Mouse (Mus musculus) gastrocnemius, adult 2 months (tissue): Measurements from ENCODE around the gene Elfn2. TPM values are rescaled to one million over a fixed set of nuclear protein-coding genes. Genes with fewer than 3 reads are reported as not detected.

ENCODE experiments used
- DNase-seq: peaks from one replicate; pipeline ENCODE4 v3.0.0; 2022
- H3K27ac ChIP-seq: fragments of 200-600 bp; 2 replicates; pipeline ENCODE4 v1.8.1; 2022; ENCODE audit warnings: mild to moderate bottlenecking
- H3K4me3 ChIP-seq: fragments of 200-600 bp; 2 replicates; pipeline ENCODE4 v1.8.1; 2022; ENCODE audit warnings: mild to moderate bottlenecking, moderate library complexity
- CTCF ChIP-seq: fragments of 200-600 bp; IDR thresholded peaks from 2 replicates; pipeline ENCODE4 v1.8.1; 2022; ENCODE audit warnings: antibody characterized with exemption, mild to moderate bottlenecking, moderate library complexity
- intact Hi-C: fragments of 180-260 bp; cut with DNase I; formaldehyde crosslinking; loops from one replicate; pipeline ENCODE4 v1.15.1; 2025
- long read RNA-seq, 2 experiments: library from polyadenylated mRNA; stranded (forward); transcript quantifications; one replicate each; pipeline ENCODE4 v2.0.0; 2021
- total RNA-seq, 2 experiments: library from RNA; stranded (reverse); gene quantifications; 2 replicates each; pipeline ENCODE4 v1.2.3; 2021

The Elfn2 gene
- total RNA-seq, result under 1 TPM in 1 of 2 experiments, not detected in 1; 0.03 TPM
- long read RNA-seq, experiment 1, result 0 reads
- long read RNA-seq, experiment 2, result 0 reads

DNA sequence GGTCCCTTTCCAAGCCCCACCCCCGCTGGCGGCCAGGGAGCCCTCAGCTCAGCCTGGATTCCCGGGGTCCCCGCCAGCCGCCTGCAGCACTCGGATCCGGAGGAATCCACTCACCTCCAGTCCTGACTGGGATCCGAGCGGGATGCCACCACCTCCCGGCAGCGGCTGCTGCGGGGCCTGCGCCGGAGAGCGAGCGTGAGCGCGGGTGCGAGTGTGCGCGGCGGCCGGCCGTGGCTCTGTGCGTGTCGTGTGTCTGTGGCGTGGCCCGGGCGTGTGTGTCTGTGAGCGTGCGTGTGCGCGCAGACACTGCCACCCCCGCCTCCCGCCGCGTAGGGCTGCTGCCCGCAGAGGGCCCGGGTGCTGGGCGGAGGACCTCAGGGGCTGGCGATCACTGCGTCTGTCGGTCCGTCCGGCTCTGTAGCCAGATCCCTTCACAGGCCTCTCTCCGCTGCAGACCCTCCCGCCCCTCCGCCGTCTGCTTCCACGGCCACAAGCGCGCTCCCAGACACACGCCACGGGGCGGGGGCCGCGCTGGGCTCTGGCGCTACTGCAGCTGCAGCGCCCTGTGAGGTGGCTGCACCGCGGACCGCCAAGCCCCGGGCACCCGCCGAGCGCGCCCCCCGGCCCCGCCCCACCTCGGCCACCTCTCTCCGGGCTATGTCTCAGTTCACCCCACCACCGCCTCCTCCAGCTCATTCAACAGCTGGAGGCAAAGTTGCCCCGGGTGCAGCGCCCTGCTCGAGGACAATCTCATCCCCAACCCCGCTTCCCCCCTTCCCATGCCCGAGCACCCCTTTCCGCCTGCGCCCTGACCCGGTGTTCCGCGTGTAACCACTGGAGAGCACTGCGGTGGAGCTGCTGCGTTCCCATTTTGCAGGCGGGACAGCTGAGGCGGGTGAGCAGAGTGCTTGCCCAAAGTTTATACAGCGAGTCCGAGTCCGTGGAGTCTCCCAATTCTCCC is at the start of gene Elfn2:
TSS of gene Elfn2 (minus strand) at position 482 of the 961 bp plus-strand sequence.
- peak within 1 kb of the TSS; percentile 65 for H3K4me3 ChIP-seq

DNA sequence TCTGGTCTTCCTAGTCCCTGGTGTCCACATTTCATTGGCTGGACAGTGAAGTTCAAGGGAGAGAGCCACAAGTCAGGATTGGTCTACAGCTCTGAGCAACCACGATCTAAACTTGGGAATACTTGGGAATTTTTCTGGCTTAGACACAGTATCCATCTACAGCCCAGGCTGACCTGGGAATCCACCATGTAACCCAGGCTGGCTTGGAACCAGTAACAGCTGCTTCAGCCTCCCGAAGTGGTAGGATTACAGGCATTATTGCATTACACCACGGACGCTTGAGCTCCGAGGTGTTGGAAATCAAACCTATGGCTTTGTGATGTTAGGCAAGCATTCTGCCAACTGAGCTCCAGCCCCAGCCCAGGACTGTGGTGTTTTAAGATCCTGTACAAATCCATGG is 45.1 kb upstream of the Elfn2 start:
- peak; percentile 29 for DNase-seq
- no peak overlapping the region for H3K4me3 ChIP-seq
- no peak overlapping the region for H3K27ac ChIP-seq
- TF ChIP-seq CTCF, result no peak
- intact Hi-C loops, result no loop called here

More for the DNA sequence above, at the start of gene Elfn2:
- TF ChIP-seq CTCF, result no peak
- H3K27ac ChIP-seq, result no peak within 1 kb of the TSS
- intact Hi-C loops, result no loop called here
- no peak for DNase-seq

DNA sequence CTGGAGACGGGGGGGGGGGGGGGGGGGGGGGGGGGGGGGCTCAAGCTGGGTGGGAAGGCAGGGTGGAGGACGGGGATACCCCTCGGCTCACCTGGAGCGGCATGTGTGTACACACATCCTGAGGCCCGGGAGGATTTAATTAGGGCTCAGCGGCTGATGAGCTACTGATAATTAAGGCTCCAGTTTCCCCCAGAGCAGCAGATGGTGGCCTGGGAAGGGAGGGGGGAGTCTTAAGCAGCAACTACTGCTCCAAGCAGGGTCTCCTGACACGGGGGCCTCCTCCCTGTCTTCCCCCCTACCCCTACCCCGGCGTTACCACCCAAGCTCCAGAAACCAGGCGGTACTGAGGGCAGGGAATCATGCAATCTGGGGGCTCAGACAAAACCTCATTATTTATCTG is 44.6 kb upstream of the Elfn2 start:
- Histone ChIP-seq H3K4me3 (no peak overlapping the region), H3K27ac (no peak overlapping the region)
- TF ChIP-seq CTCF, result no peak
- DNase-seq, result peak; percentile 9
- intact Hi-C loops, result no loop called here

DNA sequence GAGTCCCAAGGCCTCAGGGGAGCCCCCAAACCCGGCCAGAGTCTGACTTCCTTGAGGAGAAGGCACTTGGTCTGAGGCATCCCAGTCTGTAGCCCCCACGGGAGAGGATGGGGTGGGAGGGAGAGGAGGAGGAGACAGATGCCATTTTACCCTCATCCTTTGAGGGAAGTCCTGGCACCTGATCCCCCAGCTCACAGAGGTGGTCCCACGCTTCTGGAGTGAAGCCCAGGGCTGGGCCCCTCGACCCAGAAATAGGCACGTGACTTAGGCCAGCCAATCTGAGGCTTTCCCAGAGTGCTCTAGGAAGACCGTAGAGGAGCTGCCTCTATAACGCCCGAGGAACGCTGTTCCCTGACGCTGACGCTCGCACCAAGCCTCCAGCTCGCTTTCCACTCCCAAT is 42.5 kb upstream of the Elfn2 start:
- intact Hi-C loops, result no loop called here
- no peak for TF ChIP-seq CTCF
- DNase-seq, result peak; percentile 12

DNA sequence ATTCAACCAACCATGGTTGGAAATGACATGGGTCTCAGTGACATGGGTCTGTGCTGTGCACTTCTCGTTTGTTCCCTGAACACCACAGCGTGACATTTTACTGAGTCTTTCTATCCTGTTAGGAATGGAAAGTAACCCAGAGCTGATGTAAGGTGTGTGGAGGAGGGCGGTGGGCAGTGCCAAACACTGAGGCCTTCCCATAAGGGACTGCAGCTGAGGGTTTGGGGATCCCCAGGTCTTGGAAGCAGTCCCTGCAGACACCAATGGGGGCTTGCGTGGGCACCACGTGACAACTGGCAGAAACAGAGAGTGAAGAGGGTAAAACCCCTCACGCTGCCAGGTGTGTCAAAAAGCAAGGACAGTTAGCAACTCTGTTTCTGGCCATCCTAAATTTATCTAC is 39.6 kb upstream of the Elfn2 start:
- no peak overlapping the region for H3K4me3 ChIP-seq
- no peak for DNase-seq
- no peak overlapping the region for H3K27ac ChIP-seq
- intact Hi-C loops, result no loop called here
- TF ChIP-seq CTCF, result no peak

More for the DNA sequence above, 42.5 kb upstream of the Elfn2 start:
- H3K27ac ChIP-seq, result no peak overlapping the region
- no peak overlapping the region for H3K4me3 ChIP-seq

DNA sequence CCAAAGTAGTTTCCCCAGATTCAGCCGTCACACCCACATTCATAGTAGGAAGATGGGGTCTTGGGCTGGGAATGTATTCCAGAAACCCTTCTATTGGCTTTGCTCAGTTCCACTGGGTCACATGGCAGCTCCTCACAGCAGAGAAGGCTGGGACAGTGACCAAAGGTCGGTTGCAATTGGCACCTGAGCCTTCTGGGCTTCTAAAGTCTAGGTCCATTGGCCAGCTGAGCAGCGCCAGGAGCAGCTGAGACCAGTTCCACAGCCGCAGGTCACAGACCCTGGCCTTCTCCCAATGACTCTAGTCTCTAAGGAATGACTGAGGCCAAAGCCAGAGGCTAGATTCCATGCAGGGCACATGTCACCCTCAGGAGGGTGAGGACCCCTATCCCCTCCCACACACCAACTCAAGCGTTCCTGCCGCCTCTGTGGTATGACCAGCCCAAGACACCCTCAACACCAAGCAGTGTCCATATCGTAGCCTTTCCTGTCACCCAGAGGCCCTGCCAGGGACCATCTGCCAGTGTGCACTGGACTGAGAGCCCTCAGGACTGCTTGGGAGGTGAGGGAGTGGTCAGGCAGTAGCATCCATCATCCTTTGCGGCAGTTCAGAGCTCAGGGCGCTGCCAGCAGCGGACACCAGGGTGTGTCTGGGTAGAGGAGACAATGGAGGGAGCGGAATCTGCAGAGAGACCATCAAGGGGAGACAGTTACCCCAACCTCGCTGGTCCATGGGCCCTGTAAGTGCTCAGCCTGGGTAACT is 37.6 kb upstream of the Elfn2 start:
- Histone ChIP-seq H3K4me3 (no peak overlapping the region), H3K27ac (no peak overlapping the region)
- intact Hi-C loops, result no loop called here
- no peak for DNase-seq
- no peak for TF ChIP-seq CTCF

DNA sequence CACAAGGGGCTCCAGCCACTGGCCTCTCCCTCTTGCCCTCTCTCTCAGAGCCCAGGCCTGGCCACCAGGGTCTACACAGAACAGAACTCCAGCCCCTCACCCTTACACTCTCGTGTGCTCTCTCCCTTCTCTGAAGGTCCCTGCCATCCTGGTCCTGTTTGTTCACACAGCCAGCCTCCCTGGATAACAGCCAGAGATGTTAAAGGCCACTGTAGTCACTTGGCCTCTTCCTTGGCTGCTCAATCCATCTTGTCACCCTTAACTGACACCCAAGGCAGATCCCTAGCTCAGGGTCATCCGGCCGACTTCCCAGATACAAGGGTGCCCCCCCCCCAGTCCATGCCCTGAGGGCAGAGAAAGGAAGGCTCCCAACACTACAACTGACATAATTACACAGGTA is 36.7 kb upstream of the Elfn2 start:
- Histone ChIP-seq H3K27ac (no peak overlapping the region), H3K4me3 (no peak overlapping the region)
- no peak for TF ChIP-seq CTCF

DNA sequence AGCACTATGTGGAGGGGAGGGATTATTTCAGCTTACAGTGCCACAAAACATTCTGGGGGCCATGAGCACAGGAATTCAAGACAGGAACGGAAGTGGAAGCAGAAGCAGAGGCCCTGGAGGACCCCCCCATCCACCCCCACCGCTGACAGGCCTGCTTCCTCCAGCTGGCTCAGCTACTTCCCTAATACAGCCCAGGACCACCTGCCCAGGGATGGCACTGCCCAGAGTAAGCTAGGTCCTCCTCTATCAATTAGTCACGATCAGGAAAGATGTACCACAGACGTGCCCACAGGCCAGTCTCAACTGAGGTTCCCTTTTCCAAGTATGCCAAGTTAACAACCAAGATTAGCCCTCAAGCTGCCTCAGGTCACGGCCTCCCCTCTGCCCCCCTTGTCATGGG is 35.6 kb upstream of the Elfn2 start:
- H3K27ac ChIP-seq, result no peak overlapping the region
- no peak for DNase-seq
- no peak for TF ChIP-seq CTCF
- intact Hi-C loops, result no loop called here
- no peak overlapping the region for H3K4me3 ChIP-seq

More for the DNA sequence above, 36.7 kb upstream of the Elfn2 start:
- DNase-seq, result no peak
- intact Hi-C loops, result no loop called here

DNA sequence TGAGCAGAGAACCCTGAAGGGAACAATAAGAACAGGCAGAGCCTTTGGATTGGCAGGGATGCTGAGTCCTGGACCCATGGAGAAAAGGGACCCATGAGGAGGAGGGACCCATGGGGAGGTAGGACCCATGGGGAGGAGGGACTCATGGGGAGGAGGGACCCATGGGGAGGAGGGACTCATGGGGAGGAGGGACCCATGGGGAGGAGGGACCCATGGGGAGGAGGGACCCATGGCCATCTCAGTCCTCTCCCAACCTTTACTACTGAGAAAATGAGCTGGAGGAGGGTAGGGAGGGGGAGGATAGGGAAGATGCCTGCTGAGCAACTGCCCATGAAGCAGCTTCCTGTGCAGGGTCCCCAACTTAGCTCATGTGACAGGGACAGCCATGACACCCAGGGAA is 34.4 kb upstream of the Elfn2 start:
- intact Hi-C loops, result no loop called here
- Histone ChIP-seq H3K4me3 (no peak overlapping the region), H3K27ac (no peak overlapping the region)
- DNase-seq, result no peak
- no peak for TF ChIP-seq CTCF

DNA sequence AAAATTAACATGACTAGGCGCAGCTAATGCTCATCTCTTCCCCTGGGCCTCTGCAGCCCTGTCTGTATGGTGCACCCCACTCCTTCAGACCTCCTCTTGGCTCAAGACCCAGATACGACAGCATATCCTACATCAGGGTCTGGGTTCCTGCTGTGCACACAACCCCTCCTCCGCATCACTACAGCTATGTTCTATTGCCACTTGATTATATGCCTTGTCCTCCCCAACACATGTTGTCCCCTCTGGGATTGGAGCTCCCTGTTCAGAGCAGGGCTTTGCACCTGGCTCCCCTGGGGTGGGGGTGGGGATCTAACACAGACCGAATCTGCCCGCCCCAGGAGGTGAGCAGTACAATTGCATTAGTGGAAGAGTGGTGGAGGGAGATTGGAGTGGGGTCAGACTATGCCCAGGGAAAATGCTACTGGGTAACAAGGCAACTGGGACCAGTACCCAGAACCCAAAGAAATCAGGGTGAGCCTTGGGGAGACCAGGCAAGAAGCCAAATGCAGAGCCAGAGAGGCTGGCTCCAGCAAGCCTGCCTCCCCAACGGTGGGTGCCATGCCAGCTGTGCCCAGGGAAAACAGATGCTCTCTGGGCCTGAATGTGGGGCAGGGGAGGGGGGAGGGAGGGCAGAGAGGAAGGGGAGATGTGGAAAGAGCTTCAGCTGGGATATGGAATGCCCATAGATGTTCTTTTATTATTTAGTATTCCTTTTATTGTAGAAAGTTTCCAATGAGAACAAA is 32.2 kb upstream of the Elfn2 start:
- intact Hi-C loops, result no loop called here
- no peak for TF ChIP-seq CTCF
- Histone ChIP-seq H3K27ac (no peak overlapping the region), H3K4me3 (no peak overlapping the region)
- DNase-seq, result no peak

DNA sequence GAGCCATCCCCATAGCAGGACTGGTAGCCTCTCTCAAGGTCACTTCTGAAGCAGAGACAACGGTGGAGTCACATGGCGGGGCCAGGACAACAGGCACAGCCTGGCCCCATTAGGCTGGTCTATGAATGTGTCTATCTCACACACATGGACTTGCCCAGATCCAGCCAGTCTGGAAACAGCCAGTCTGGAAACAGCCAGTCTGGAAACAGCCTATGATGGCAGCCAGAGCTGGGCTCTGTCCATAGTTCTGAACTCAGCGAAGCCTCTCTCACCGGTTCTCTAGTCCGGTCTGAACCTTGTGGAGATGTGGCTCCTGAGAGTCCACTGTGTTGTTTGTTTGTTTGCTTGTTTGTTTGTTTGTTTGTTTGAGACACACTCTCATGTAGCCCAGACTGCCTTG is 31.3 kb upstream of the Elfn2 start:
- no peak overlapping the region for H3K27ac ChIP-seq
- intact Hi-C loops, result no loop called here
- no peak overlapping the region for H3K4me3 ChIP-seq
- no peak for DNase-seq
- TF ChIP-seq CTCF, result no peak

DNA sequence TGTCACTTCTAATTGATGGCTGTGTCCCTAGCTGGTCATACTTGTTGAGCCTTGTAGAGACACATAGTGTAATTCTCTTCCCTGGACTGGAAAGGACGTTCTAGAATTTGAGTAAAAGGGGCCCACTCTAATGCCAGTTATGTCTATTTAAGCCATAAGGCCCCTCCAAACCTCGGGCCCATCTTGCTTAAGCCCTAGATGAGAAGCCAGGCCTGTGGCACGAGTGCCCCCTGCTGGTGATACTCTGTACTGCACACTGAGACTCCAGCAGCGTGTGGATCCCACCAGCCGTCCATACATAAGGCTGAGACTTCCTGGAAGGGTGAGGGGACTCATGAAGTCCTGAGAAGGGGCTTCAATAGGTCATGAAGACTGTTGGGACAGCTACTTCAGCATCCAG is 25.6 kb upstream of the Elfn2 start:
- Histone ChIP-seq H3K4me3 (no peak overlapping the region), H3K27ac (no peak overlapping the region)
- DNase-seq, result peak; percentile 73
- intact Hi-C loops, result loop anchor here (2.0 kb wide), 1 partner anchor 121 kb away; no protein-coding TSS in a partner anchor
- no peak; the same call in 1 of the 2 replicates for TF ChIP-seq CTCF
